12 mouse cellular contexts compared by ENCODE assay signal in genomic region chr5:20830717-20831116, GRCm38 (mm10).
"Had no signal": no experiment of that assay in that cellular context is flagged by ENCODE, and none has a peak within 500 bp of the region (broad histone marks: within the 10 kb centered on the region; RNA-seq: fewer than 3 reads in every experiment).

No protein-coding gene starts in this region.

- H3K4me1 ChIP-seq: limb, embryonic 12.5 days; midbrain, embryonic 15.5 days; neural tube, embryonic 12.5 days had no signal

- H3K9ac ChIP-seq: limb, embryonic 12.5 days; midbrain, embryonic 15.5 days; neural tube, embryonic 12.5 days had no signal

- DNase-seq: kidney, adult 11 months; kidney, adult 9 months; kidney, postnatal 10 days; kidney, postnatal 4 days; thymus, adult 18-20 months; thymus, postnatal 25 days had no signal

- H3K27me3 ChIP-seq: limb, embryonic 12.5 days; midbrain, embryonic 15.5 days; neural tube, embryonic 12.5 days had no signal

- ATAC-seq: hindbrain, postnatal 0 days; midbrain, embryonic 15.5 days had no signal

- H3K36me3 ChIP-seq: limb, embryonic 12.5 days; midbrain, embryonic 15.5 days; neural tube, embryonic 12.5 days had no signal

- H3K4me2 ChIP-seq: limb, embryonic 12.5 days; midbrain, embryonic 11.5 days; midbrain, embryonic 15.5 days; neural tube, embryonic 12.5 days had no signal

- H3K27ac ChIP-seq: hindbrain, postnatal 0 days; layer of hippocampus, adult 2 months; limb, embryonic 12.5 days; midbrain, embryonic 15.5 days; neural tube, embryonic 12.5 days had no signal

- H3K9me3 ChIP-seq: limb, embryonic 12.5 days; midbrain, embryonic 15.5 days; neural tube, embryonic 12.5 days had no signal

- H3K4me3 ChIP-seq: layer of hippocampus, adult 2 months; limb, embryonic 12.5 days; midbrain, embryonic 15.5 days; neural tube, embryonic 12.5 days had no signal
